Mouse (Mus musculus) mature B cell (primary cell): Measurements from ENCODE around the gene Pole3.

Experiments
- in situ Hi-C: fragments of 300-500 bp; cut with MboI; formaldehyde crosslinking; loops from 2 replicates; pipeline ENCODE4 v1.14.3; 2019

Gene Pole3

DNA sequence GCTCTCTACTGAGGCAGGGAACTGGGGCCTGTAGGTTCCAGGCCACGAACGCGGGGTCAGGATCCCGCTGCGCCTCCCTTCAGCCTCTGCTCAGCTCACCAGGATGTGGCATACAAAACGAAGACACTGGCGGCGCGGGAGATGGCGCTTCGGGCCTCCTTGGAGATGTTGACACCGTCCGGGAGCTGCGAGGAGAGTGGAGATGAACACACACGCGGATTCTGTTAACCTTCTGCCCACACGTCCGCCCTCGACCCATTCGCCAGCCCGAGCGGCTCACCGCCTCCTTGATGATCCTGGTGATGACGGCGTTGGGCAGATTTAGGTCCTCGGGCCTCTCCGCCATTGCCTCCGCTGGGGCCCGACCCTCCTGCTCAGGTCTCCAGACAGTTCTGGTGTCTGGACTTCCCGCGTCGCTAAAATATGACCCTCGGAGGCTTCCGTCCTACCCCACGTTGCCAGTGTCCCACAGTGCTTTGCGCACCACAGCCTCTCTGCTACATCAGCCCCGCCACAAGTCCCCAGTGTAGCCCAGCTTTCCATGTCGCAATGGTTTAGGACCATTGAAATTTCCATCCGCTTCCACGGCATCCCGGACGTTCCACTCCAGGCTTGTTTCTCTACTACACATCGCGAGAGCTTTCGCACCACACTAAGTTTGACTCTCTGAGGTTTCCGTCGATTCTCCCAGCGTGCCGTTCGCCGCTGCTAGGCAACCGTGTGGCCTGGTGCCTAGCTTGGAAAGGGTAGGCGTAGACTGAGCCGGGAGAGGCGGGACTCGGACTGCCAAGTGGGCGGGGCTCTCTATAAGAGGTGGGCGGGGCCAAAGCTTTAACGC is at the start of gene Pole3, which contains the start of gene 4933430I17Rik:
Pole3 (minus strand) TSS at position 418 of the 838 bp plus-strand sequence.
4933430I17Rik (plus strand) TSS at position 719 of the 838 bp plus-strand sequence.
- in situ Hi-C loops = no loop called here

DNA sequence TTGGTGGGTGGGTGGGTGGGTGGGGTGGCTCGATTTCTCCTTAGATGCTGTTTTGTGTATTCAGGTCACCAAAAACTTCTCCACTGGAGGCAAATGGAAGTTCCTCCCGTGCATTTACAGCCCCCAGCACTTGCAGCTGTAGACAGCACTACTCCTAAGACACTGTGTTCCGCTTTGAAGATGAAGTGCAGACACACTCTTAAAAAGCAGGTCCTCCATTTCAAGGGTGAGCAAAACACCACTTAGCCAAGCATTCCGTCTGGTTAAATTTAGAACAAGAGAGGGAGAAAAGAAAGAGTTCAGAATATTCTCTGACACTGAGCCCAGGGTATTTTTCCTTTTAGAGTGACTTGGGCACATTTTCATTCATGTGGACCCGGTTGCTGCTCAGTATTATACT is 45.2 kb upstream of the Pole3 start:
- in situ Hi-C loops = no loop called here

DNA sequence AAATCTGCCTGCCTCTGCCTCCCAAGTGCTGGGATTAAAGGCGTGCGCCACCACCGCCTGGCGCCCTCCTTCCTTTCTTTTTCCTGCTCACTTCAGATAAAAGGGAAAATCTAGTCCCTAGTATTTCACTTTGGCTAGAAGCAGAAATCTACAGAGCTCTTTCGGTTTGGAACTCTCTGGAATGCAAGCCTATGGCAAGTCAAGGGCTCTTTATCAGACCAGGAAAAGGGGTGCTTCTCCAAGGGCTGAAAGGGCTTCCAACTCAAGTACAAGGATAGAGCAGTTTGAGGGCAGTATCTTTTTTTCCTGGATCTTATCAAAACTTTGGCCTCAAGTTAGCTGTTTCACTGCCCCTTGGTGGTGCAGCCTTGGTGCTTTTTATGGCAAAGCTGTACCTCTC is 44.7 kb upstream of the Pole3 start:
- in situ Hi-C loops = no loop called here

DNA sequence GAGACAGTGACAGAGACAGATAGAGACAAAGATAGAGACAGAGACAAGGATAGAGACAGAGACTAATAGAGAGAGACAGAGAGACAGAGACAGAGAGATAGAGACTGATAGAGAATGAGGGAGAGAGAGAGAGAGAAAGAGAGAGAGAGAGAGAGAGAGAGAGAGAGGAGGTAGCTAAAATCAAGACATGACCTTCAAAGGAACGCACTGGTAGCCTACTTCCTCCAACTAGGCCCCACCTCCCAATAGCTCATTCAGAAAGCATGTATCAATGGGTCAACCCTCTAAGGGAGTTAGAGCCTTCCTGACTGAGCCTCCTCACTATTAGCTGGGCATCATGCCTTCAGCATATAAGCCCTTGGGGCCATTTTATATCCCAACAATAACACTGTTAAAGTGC is 43.5 kb upstream of the Pole3 start:
- in situ Hi-C loops = no loop called here

DNA sequence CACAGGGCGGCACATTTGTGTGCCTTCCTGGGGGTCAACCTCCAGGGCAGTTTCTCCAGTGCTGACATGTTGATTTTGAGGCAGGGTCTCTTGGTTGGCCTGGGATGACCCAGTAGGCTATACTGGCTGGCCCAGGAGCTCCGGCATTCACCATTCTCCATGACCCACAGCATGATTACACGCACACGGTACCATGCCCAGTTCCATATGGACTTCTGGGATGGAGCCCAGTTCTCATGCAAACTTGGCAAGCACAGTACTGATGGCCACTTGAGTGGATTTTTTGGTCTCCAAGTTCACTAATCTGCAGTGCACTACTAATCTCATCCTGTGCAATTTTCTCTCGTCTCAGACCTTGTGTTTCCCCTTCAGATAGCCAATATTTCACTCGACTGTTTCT is 42.8 kb upstream of the Pole3 start:
- in situ Hi-C loops = no loop called here

DNA sequence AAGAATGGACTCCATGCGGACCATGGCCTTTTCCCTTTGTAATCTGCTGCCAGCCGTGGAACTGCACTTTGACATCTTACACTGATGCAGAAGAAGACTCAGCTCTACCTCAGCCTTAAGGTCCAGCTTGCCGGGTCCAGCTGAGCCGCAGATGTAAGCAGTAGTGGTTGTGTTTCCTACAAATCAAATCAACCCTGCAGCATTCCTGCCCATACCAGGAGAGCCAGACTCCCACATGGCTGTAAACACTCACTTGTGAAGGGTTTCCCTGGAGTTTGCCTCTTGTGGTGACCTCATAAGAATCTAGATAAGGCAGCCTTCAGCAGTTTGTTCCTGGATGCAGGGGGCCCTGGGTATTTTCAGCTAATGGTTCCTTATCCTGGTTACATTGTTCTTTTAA is 41.7 kb upstream of the Pole3 start:
- in situ Hi-C loops = no loop called here

DNA sequence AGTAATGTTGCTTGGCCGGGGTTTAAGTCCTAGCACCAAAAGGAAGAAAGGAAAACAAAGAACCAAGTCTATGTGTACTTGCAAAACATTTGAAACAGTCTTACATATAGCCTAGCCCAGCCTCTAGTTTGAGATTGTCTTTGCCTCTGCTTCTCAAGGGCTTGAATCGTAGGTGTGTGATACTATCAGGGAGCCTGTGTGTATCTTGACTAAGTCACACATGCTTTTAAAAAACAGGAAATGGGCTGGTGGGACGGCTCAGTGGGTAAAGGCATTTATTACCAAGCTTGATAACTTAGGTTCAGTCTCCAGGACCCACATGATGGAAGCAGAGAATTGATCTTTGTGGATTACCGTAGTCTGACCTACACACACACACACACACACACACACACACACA is 37.1 kb upstream of the Pole3 start:
- in situ Hi-C loops = no loop called here

DNA sequence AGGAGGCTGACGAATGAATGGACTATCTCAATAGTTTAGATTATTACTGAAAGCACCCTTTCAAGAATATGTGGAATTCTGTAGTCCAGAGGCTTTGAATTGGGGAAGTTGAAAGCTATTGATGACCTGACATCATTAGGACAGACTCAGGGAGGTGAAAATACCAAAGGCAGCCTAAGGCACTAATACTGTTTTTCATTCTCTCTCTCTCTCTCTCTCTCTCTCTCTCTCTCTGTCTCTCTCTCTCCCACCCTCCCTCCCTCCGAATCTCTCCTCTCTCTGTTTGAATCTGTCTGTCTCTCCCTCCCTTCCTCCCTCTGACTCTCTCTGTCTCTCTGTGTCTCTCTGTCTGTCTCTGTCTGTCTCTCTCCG is 36.7 kb upstream of the Pole3 start:
- in situ Hi-C loops = no loop called here

DNA sequence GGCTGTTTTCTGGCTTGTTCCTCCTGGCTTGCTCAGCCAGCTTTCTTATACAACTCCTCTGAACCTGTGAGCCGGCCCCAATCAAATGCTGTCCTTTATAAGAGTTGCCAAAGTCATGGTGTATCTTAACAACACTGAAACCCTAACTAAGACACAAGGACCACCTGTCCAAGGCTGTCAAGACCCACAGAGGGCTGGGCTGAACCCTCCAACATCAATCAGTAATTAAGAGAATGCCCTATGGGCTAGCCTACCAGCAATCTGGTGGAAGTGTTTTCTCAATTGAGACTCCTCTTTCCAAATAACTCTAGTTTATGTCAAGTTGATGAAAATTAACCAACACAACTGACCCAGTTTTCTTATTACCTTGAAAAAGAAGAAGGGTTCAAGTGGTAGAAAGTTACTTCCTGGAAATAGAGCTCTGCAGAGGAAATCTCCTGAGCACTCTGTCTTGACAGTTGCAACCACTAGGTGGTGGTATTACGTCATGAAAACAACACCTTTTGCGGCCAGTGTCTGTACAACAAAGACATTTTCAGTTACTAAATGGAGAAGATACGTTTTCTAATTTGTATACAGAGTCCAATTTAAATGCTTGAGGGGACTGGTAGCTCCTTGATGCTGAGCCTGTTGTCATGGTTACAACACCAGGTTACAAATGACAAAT is 36.2 kb upstream of the Pole3 start:
- in situ Hi-C loops = no loop called here

DNA sequence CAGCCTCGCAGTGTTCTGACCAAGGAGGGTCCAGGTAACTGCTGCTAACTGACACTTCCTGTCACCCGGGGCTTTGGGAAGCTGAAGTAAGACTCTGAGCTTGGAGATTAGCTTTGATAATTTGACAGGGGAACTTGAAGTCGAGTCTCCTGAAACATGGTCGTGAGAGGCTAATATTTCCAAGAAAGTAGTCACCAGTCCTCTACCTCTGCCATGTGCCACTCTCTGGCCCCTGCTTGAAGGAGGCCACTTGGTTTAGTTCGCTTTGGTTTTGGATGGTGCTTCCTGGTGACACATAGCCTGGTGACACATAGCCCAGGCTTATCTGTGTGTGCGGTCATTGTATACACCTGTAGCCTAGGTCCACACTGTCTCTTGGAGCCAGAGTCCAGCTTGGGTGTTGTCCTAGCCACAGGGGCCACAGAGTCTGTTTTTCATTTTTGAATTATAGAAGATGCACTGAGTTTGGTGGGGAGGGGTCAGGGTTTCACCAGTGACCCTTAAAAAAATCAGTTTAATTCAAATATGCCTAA is 35.0 kb upstream of the Pole3 start, which contains the start of gene Rgs3:
Rgs3 (plus strand) TSS at position 51 of the 533 bp plus-strand sequence.
- in situ Hi-C loops = loop anchor here (5.0 to 10.0 kb wide), 2 partner anchors 137 to 195 kb away; no protein-coding TSS in a partner anchor

DNA sequence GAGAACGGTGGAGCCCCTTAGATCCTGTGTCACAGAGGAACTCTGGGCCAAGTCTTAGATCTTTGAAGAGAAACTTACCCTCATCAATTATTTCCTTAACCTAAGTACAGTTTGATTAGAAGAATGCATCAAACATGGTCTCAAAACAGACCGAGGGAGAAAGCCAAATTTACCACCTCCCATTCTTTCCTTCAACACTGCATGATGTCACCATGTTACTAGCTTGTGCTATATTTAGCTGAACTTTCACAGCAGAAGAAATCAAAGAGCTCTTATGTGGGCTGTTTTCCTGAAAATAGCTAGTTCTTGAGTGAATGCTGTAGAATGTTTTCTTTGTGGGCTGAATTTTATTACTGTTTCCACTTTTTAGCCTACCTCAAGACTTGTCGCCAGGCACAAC is 32.6 kb upstream of the Pole3 start:
- in situ Hi-C loops = loop anchor here (5.0 to 10.0 kb wide), 2 partner anchors 140 to 197 kb away; no protein-coding TSS in a partner anchor

DNA sequence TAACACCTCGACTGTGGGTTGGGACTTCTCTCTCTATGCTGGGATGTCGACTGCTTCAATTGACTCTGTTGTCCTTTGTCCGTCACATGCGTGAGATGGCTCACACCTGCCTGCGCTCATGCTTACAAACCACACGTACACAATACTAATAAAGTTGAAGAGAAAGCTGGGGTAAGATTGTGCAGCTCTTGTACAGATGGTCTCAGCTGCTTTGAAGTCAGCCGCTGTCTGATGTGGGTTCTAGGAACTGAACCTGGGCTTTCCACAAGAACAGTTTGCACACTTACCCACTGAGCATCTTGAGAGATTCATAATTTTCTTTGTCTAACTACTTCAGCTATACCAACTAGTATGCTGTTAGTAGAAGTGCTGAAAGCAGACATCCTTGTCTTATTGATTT is 27.1 kb upstream of the Pole3 start:
- in situ Hi-C loops = loop anchor here (10.0 kb wide), 1 partner anchor 203 kb away; no protein-coding TSS in a partner anchor

DNA sequence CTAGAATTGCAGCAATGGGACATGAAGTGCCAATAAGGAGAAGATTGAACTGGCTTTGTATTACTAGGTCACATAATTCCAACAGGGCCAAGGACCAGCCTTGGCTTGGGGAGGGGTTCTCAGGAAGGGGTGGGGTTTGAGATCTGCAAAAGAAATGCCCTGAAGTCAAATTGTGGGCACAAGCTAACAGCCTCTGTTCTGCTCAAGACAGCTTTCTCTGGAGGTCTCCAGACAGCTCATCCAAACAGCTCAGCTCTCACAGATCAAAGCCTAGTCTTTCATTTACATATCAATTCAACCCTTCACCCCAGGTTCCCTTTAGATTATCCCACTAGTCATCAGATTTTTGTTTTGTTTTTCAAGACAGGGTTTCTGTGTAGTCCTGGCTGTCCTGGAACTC is 19.9 kb upstream of the Pole3 start:
- in situ Hi-C loops = no loop called here

DNA sequence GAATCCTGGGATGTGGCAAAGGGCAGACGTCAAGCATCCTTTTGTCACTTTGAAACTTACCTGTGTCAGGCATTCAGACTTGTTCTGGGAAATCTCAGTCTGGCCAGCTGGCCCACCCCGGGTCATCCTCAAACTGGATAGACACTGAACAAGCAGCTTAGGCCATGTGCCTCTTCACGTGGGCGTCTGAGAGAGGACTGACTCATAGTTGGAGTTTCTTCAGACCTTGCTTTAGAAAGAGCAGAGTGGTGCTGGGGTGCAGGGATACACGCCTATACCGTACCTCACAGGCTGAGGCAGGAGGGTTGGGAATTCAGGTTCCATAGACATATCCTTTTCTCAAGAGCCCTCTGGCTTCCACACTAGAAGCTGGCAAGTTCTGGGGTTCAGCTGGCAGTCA is 18.9 kb upstream of the Pole3 start:
- in situ Hi-C loops = no loop called here

DNA sequence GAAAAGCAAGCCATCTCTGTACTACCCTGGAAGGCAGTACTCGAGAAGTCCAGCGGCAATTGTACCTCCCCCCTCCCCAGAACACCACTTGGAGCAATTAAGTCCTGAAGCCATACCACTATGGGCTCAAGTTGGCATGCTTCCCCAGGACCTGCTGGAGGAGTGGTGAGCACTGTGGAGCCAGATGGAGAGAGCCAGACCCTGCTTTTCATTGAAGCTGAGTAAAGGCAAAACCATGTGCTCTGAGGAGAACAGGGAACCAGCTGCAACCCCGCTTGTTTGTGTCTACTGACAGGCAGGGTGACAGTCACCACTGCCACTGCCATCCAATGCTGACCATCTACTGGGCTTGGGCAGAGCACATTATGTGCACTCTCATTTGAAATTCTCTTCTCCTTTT is 16.9 kb upstream of the Pole3 start:
- in situ Hi-C loops = no loop called here

DNA sequence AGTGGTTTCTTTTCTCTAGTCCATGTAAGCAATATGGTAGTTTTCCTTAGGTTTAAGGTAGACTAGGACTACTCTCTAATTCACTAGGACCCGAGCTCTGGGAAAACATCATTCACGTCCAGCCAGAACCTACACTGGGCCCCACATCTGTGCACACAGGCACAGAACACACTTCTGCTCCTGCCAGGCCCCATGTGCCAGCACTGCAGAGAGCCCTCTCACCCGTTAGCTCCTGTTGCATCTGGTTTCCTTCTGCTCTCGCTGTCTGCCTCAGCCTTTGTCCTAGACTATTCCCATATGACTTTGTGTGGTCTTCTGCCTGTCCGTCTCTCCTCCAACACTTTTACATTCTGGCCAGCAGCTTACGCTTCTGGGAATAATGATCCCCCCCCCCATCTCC is 8.9 kb upstream of the Pole3 start:
- in situ Hi-C loops = no loop called here

DNA sequence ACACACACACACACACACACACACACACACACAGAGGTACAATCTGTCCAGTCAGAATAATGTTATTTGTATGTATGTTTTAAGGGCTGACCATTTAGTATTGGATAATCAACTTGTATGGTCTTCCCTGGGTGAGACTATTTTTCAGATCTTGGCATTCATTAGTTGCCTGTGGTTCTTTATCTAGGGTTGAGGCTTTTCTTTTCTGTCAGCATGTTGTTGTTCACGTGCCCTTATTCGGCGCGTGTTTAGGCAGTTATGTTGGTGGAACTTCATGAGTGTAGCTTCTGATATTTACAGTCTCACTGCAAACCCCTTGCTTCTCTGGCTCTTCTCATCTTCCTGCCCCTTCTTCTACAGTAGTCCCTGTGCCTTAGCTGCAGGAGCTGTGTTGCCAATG is 2.8 kb upstream of the Pole3 start:
- in situ Hi-C loops = no loop called here

DNA sequence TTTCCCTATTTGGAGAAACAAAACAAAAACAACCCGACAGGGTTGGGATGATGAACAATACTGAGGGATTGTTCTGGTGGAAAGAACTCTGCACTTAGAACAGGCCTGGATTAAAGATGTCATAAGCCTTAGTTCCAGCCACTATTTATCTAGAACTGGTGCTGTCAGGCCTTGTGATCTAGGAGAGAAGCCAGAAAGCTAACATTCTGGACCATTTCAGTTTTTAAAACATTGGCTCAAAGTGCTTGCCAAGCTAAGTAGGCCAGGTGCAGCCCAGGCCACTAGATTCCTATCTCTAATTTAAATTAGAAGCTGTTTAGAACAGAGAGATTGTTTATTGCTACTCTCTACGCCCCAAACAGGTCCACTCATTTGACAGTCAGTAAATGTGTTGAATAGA is 1.4 kb upstream of the Pole3 start:
- in situ Hi-C loops = no loop called here

DNA sequence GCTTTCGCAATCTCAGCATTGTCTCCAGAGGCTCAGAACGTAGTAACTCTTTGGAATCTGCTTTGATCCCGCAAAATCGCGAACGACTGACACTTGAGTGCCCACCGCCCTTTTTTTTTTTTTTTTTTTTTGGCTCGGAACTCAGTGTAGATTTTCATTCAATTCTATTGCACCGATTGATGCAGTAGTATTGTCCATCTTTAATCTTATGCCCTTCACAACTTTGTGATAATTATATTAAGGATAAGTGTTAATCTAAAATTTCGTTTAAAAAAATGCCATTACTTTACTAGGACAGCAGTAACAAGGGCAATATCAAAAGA is 582 bp upstream of the Pole3 start:
- in situ Hi-C loops = no loop called here

DNA sequence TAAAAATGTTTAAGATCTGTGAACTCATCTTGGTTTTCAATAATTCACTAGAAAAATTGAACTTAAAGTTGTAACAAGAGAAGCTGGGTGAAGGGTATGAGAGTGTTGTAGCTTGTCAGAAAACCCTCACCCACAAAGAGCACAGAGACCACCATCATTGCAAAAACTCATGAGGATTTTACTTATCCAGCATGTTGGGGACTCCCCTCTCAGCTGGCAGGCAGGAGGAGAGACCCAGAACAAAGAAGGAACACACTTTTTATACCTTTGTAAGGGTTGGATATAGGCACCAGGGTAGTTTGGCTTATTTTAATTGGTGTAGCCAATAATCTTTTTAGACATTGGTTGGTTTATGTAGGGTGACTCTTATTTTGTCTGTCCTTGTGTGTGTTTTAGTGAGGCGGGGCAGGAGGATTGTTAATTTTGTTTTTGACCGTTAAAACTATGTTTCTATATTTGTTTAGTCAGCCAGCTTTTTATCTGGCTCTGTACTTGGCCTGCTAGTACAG is 3.9 kb downstream of the Pole3 start:
- in situ Hi-C loops = no loop called here

DNA sequence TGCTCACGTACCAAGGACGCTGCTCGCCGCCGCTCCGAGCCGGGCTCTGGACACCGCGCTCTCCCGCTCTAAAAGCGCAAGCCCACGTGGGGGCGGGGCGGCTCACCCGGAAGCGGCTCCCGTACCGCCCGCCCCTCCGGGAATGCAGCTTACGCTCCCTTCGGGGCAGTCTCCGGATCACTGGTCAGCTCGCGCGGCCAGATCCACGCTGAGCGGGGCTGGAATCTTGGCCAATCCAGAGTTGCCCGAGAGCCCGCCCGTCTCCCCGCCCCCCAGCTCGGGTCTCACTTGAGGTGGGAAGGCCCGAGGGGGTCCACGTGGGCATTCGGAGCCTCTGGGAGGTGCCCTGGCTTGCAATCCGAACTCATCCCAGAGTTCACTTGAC is 5.0 kb downstream of the Pole3 start, which contains the start of gene Alad:
Alad (minus strand) TSS at position 70 of the 385 bp plus-strand sequence.
- in situ Hi-C loops = loop anchor here (5.0 kb wide), 1 partner anchor 38 kb away; the partner anchor contains the start of gene Bspry

DNA sequence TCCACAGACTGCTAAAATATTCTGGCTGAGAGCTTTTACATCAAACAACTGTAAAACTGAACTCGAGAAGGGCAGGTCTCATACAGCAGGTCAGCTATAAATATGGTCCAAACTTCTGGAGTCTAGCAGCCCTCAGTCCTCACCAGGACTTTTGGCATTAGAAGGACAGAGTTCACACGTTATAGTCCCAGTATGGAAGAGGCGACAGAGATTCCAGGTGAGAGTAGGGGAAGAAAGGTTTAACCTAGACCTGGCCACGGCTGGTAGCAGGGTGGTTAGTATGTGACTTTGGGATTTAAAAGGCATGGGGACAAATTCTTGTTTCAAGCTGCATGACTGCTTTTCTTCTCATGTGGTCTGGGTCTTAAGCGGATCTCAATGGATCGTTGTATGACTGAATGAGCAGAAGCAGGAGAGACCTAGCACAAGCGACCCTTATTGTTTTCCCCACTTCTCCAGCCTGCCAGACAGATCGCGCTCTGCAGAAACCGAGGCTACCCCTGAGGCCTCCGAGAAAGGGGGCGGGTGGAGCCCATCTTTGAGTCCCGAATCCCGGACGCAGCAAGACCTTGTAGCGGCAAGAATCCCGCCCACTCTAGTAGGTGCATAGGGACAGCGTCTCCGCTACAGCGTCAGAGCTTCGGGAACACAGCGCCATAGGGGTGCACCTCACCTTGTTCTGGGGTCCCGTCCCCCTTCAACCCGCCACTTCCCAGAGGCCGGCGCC is 5.6 kb downstream of the Pole3 start:
- in situ Hi-C loops = loop anchor here (5.0 kb wide), 1 partner anchor 37 kb away; the partner anchor contains the start of gene Bspry
